Mouse (Mus musculus) hindbrain, embryonic 11.5 days (tissue): ENCODE measurements around the gene Dedd. TPM values are rescaled to one million over a fixed set of nuclear protein-coding genes. Genes with fewer than 3 reads are reported as not detected.

Experiments used
- ATAC-seq: fragments of 200-750 bp; cut with Nextera tagmentation; 2 replicates; pipeline ENCODE4 v1.8.0; 2017; ENCODE audit warnings: mild to moderate bottlenecking, moderate TSS enrichment, moderate library complexity; ENCODE audit not compliant: low FRiP score
- DNase-seq: peaks from one replicate; pipeline ENCODE4 v3.0.0-alpha.2; 2015; ENCODE audit warnings: low spot score
- H3K27ac ChIP-seq: fragments of 300-500 bp; sonication (generic); 2 replicates; pipeline ENCODE4 v1.5.1; 2014; ENCODE audit warnings: mild to moderate bottlenecking, low read depth, low read length
- H3K27me3 ChIP-seq: fragments of 300-500 bp; sonication (generic); 2 replicates; pipeline ENCODE4 v1.6.1; 2014; ENCODE audit warnings: mild to moderate bottlenecking, low read length, moderate library complexity, mixed read lengths; ENCODE audit not compliant: control insufficient read depth, insufficient read depth
- H3K36me3 ChIP-seq: fragments of 300-500 bp; sonication (generic); 2 replicates; pipeline ENCODE4 v1.6.1; 2014; ENCODE audit warnings: mild to moderate bottlenecking, low read length, moderate library complexity, mixed read lengths; ENCODE audit not compliant: control insufficient read depth, insufficient read depth
- H3K4me1 ChIP-seq: fragments of 300-500 bp; sonication (generic); replicated peaks from 2 replicates; pipeline ENCODE4 v1.6.1; 2014; ENCODE audit warnings: low read length, mixed read lengths; ENCODE audit not compliant: control insufficient read depth, insufficient read depth
- H3K4me2 ChIP-seq: fragments of 300-500 bp; sonication (generic); replicated peaks from 2 replicates; pipeline ENCODE4 v1.6.1; 2014; ENCODE audit warnings: mild to moderate bottlenecking, low read depth, low read length
- H3K4me3 ChIP-seq: fragments of 300-500 bp; sonication (generic); 2 replicates; pipeline ENCODE4 v1.5.1; 2014; ENCODE audit warnings: low read depth, low read length
- H3K9ac ChIP-seq: fragments of 300-500 bp; sonication (generic); 2 replicates; pipeline ENCODE4 v1.6.1; 2014; ENCODE audit warnings: low read depth, low read length
- H3K9me3 ChIP-seq: fragments of 300-500 bp; sonication (generic); 2 replicates; pipeline ENCODE4 v1.6.1; 2016; ENCODE audit warnings: low read length; ENCODE audit not compliant: control insufficient read depth
- WGBS: fragments of 180-500 bp; shearing (Covaris S2); extraction: QIAGEN DNeasy Blood & Tissue Kit; methylation state at CpG from one replicate; pipeline ENCODE4 v1.1.7; 2014; 5-methylcytosine and 5-hydroxymethylcytosine counted together
- polyA plus RNA-seq: library from polyadenylated mRNA; unstranded; fragments of >200 nt; fragmentation: Nextera tagmentation; extraction: Ambion mirVana; gene quantifications from 2 replicates; pipeline ENCODE4 v1.2.1, GENCODE M21; 2014

Gene Dedd
- polyA plus RNA-seq = 46.6 and 49.5 TPM in 2 replicates

DNA sequence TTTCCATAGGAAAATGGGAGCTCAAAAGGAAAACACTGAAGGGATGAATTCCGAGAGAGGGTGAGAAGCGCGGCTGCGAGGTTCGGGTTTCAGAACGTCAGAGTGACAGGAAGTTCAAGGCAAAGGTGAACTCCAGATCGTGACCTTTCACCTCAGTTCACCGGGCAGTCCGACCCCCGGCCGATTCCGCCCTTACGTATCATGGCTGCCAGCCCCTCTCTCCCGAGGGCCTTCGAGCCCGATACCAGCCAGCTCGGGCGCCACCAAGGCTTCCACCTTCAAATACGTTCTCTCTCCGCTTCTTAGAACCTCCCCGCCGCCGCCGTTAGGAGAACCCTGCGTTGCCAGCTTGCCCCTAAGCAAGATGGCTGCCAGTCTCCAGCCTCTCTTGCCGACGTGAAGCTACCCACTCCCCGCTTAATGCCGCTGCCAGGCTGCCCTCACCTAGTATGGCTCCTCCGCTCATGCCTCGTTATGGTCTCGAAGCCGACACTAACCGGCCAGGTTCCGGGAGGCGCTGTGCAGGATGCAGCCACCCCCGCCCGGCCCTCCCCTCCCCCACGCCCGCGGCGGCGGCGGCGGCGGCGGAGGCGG lies at the start of gene Dedd:
TSS of gene Dedd (plus strand) at position 307 of the 594 bp plus-strand sequence.
- under 1% methylated on average over 47 of the region's 48 CpGs for WGBS

DNA sequence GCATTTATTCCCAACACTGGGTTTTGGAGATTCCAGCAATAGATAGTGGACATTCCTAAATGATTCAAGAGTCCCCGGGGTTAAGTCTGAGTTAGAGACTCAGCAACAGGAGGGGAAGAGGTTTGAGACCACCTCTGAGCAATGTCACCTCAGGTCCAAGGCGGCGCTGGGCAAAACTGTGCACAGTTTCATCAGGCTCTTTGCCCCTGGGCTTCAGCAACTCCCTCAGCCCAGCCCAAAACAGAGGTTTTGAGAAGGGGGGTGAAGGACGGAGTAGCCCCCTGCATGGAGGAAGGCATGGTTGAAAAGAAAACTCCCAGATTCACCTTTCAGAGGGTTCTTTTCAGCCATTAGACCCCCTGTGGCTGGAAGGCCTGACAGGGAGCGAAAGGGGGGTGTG lies 49.2 kb upstream of the Dedd start:
- ATAC-seq = no peak
- Histone ChIP-seq H3K9ac (peak overlapping the region; percentile 68; the same call in 1 of the 2 replicates), H3K27me3 (no peaks in the 10 kb centered on the region), H3K4me3 (peak overlapping the region; percentile 66), H3K36me3 (peaks cover 6% of the 10 kb centered on the region; the same call in 1 of the 2 replicates), H3K4me2 (peak overlapping the region; percentile 82), H3K9me3 (no peaks in the 10 kb centered on the region), H3K4me1 (peaks cover 7% of the 10 kb centered on the region), H3K27ac (no peak overlapping the region)
- DNase-seq = no peak
- 63% methylated on average over 5 of the region's 5 CpGs for WGBS

More for the DNA sequence above, at the start of gene Dedd:
- H3K4me2 ChIP-seq = peak within 1 kb of the TSS; percentile 79
- DNase-seq (peak; percentile 90), ATAC-seq (peak; percentile 94)
- H3K27ac ChIP-seq = peak within 1 kb of the TSS; percentile 94
- no peaks in the 10 kb centered on the region for H3K36me3 ChIP-seq
- H3K4me1 ChIP-seq = no peaks in the 10 kb centered on the region
- H3K27me3 ChIP-seq = no peaks in the 10 kb centered on the region
- H3K9ac ChIP-seq = peak within 1 kb of the TSS; percentile 82
- peak within 1 kb of the TSS; percentile 76 for H3K4me3 ChIP-seq
- no peaks in the 10 kb centered on the region for H3K9me3 ChIP-seq

DNA sequence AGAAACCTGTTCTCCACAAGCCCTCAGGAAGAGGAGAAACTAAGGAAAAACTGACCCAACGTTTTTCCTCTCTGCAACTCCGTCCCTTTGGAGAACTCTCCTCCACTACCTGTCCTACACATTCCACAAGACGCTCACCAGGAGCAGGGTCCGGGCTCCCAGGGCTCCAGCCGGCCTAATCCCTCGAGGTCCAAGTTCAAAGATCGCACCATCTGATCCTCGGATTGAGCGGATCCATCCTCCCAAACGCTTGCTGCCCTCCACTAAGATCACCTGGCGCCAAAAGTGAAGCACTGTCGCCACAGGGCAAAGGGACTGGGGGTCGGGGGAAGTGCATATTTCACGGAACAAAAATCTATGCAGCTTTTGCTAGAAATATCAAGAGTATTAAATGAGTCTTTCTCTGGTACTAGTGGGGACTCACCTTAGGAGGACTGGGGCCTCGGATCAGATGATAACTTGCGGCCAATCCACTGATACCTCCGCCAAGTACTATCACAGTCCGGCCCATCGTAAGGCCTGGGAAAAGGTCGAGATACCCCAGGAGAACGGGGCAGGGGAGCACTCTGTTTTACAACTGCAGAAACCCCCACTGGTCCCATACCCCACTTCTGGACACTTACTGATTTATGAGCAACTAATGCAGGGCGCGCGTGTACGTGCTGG lies 48.6 kb upstream of the Dedd start:
- Histone ChIP-seq H3K9me3 (no peaks in the 10 kb centered on the region), H3K9ac (peak overlapping the region; percentile 68), H3K4me1 (peaks cover 7% of the 10 kb centered on the region), H3K4me3 (peak overlapping the region; percentile 66), H3K27ac (0 out of 2 replicates have a peak overlapping the region, but pooled peaks have one; percentile 7), H3K4me2 (peak overlapping the region; percentile 82), H3K27me3 (no peaks in the 10 kb centered on the region), H3K36me3 (peaks cover 6% of the 10 kb centered on the region; the same call in 1 of the 2 replicates)
- ATAC-seq (peak; percentile 18; the same call in 1 of the 2 replicates), DNase-seq (no peak)
- 2% methylated on average over 25 of the region's 25 CpGs for WGBS

DNA sequence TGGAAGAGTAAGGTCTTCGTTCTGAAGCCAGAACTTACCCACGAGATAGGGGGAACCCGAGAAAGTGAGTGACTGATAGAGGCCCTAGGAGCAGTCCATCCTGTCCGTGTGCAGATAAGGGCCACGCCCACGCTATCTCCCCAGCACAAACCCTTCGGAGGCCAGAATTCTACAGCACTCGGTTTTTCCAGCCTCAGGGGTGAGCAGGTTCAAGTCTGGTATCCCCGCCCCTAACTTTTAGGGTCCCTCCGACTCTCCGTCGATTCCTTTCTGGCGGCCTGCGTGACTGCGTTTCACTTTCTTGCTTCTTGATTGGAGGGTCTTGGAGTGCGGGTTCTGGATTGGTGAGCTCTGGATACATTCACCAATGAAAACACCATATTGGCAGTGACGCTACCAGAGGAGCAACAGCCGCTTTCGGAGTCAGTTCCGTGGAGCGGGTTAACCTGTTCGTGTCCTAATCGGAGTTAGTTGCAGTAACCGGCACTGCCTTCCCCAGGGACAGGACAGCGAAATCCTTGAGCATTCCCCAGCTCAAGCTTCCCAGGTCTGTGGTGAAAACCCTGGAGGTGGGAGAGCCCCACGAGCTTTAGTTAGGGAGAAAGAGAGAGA lies 47.9 kb upstream of the Dedd start, which contains the start of gene Ppox:
TSS of gene Ppox (minus strand) at position 271 of the 612 bp plus-strand sequence.
- H3K27ac ChIP-seq = peak within 1 kb of the TSS; percentile 58
- no peaks in the 10 kb centered on the region for H3K27me3 ChIP-seq
- peaks cover 7% of the 10 kb centered on the region for H3K4me1 ChIP-seq
- peak within 1 kb of the TSS; percentile 82 for H3K4me2 ChIP-seq
- peak within 1 kb of the TSS; percentile 66 for H3K4me3 ChIP-seq
- peak within 1 kb of the TSS; percentile 68 for H3K9ac ChIP-seq
- under 1% methylated on average over 26 of the region's 26 CpGs for WGBS
- H3K36me3 ChIP-seq = peaks cover 8% of the 10 kb centered on the region; the same call in 1 of the 2 replicates
- ATAC-seq = peak; percentile 98
- peak; percentile 86 for DNase-seq
- H3K9me3 ChIP-seq = no peaks in the 10 kb centered on the region

DNA sequence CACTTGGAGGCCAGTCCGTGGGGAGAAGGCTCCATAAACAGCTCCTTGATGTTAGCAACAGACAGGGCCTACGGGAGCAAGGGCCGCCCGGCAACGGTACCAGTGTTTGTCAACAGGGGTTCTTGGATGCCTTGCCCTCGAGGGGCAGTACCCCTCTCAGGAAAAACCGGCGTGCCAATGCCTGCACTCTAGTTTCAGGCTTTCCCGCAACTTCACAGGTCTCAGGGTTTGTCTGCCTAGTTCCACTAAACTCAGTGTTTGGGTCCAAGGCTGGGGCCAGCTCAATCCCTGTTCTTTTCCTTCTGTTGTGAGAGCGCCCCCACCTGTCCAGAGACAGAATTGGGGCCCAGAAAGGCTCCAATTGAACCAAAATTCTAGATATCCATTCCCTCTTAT lies 47.4 kb upstream of the Dedd start:
- H3K4me2 ChIP-seq = peak overlapping the region; percentile 66
- under 1% methylated on average over 10 of the region's 10 CpGs for WGBS
- H3K27ac ChIP-seq = peak overlapping the region; percentile 58
- H3K27me3 ChIP-seq = no peaks in the 10 kb centered on the region
- H3K4me3 ChIP-seq = peak overlapping the region; percentile 66
- H3K4me1 ChIP-seq = peaks cover 9% of the 10 kb centered on the region
- DNase-seq (peak; percentile 86), ATAC-seq (peak; percentile 62)
- no peaks in the 10 kb centered on the region for H3K9me3 ChIP-seq
- H3K36me3 ChIP-seq = peaks cover 8% of the 10 kb centered on the region; the same call in 1 of the 2 replicates
- peak overlapping the region; percentile 50 for H3K9ac ChIP-seq

DNA sequence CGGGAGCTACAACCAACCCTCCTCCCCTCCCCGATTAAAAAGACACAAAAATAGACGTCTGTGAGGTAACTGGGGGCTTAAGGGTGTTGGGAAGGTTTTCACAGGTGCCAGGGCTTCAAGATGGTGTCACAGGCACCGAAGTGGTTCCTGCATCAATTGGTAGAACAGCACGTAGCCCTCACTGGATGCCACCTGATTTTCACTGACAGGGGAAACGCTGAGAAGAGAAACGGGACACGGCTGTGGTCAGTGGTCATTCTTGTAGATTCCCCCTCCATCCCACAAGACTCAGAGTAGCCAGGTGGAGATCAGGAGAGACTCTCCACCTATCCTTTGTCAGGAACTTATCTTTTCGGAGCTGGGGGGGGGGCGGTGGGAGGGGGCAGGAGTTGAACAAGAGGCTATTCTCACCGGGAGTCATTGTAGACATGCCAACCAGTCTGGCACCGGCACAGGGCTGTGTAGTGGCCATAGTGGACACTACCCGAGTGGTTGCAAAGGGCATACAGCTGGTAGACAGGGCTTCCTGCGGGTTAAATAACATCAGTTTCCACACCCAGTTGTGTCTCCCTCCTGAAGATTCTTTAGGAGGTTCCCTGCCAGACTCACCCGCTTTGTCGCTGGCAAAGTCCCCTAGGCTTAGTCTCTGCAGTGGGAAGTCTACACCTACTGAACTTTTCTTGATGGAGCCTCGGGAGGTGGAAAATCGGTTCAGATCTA lies 46.7 kb upstream of the Dedd start:
- peaks cover 9% of the 10 kb centered on the region for H3K4me1 ChIP-seq
- no peak overlapping the region for H3K4me2 ChIP-seq
- DNase-seq = no peak
- H3K4me3 ChIP-seq = no peak overlapping the region
- H3K9ac ChIP-seq = no peak overlapping the region
- 83% methylated on average over 18 of the region's 18 CpGs for WGBS
- ATAC-seq = no peak
- no peaks in the 10 kb centered on the region for H3K27me3 ChIP-seq
- H3K36me3 ChIP-seq = peaks cover 8% of the 10 kb centered on the region; the same call in 1 of the 2 replicates
- no peak overlapping the region for H3K27ac ChIP-seq
- H3K9me3 ChIP-seq = no peaks in the 10 kb centered on the region

DNA sequence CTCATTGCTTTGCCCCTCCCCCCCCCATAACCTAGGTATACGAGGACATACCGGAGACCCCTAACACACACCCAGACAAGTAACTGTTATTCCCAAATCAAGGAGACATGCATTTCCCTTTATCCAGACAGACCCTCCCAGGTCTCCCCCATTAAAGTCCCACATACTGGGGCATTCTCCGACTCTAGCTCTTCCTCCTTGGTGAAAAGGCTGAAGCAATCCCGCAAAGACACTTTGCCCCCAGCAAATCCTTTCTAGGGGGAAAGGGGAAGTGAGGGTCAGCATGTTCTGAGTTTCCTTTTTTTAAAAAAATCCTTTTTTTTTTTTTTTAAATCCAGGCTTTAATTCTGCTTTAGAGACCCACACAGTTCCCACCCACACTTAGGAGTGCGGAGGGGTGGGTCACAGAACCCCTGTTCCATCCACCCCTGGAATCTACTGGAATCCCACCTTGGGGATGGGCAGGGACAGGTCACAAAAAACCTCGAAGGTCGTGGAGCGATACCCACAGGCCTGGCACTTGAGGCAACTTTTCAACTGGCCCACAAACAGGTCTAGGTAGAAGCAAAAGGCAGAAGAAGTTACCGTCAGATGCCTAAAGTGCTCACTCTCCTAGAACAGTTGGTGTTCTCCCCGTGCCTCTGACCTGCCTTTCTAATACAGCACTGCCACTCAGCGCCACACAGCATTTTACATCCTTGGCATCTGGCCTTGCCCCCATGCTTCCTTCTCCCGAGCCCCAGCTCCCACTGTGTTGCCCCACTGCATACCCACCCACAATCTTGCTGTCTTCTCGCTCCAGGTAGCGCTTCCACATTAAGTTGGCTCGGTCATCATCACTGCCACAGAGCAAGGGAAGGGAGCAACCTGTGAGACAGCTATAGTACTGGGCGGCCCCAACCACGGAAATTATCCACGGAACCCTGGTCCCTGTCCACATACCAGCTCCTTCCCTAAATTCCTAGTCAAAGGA lies 45.5 kb upstream of the Dedd start:
- no peaks in the 10 kb centered on the region for H3K27me3 ChIP-seq
- H3K36me3 ChIP-seq = 0 out of 2 replicates have a peak, but pooled peaks cover 2% of the 10 kb centered on the region

More for the DNA sequence above, 45.5 kb upstream of the Dedd start:
- WGBS = 92% methylated on average over 18 of the region's 18 CpGs
- Histone ChIP-seq H3K4me3 (no peak overlapping the region), H3K27ac (no peak overlapping the region), H3K9ac (no peak overlapping the region), H3K4me1 (peaks cover 9% of the 10 kb centered on the region), H3K9me3 (no peaks in the 10 kb centered on the region), H3K4me2 (no peak overlapping the region)
- ATAC-seq = no peak
- no peak for DNase-seq
